Mouse (Mus musculus): ENCODE results near the gene Bicra. TPM values are rescaled to one million over a fixed set of nuclear protein-coding genes. Genes with fewer than 3 reads are reported as not detected.

The Bicra gene
- total RNA-seq, 2 experiments from 2014 or later, result 20.8 to 22.8 TPM

GRCm38 (mm10) chr7:16024603-16025222, 23.0 kb downstream of the Bicra start:
- DNase-seq (ENCODE audit: low spot score in 2 of 2), result no peak
- Histone ChIP-seq H3K27ac (no peak overlapping the region), H3K4me3 (no peak overlapping the region)
- TF ChIP-seq CTCF (conservative IDR thresholded peaks at IDR 0.05), result no peak

- no peak for DNase-seq (ENCODE audit: low spot score in 2 of 2)
- peak overlapping the region; percentile 44 for H3K27ac ChIP-seq
- H3K4me3 ChIP-seq, result no peak overlapping the region
- TF ChIP-seq CTCF (conservative IDR thresholded peaks at IDR 0.05), result no peak
These were observed 28.2 kb downstream of the Bicra start for GRCm38 (mm10) chr7:16019256-16020094.

DNA sequence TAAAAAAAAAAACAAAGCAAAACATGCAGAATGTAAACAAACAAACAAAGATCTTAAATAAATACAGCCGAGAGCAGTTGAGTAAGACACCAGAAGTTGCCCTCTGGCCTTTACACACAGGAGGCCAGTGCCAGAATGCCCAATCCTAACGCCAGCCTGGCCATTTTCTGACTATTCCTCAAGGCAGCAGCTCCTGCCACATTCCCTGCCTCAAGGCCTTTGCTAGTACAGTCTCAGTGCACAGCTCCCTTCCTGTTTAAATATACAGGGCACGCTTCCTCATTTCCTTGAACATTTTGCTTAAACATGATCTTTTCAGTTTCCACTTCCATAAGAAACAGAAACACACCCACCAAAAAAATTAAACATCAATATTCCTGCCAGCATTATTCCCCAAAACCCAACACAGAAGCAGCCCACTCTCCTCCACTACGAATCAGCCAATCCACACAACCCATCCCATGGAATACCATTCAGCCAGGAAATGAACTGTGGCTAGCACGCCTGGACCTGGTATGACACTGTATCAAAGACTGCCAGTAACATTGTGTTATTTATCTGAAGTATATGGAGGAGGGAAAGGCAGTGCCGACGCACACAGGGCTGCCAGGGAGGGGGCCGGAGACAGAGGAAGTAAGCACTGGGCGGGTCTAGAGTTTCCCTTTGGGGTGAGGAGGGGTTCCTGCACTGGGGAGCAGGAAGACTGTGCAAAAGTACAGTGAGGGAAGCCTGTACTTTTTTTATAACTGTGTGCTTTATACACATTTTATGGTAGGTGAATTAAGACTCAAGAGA, 29.5 kb downstream of the Bicra start:
- H3K27ac ChIP-seq, result peak overlapping the region; percentile 72; the same call in 1 of the 2 replicates
- no peak for TF ChIP-seq CTCF (conservative IDR thresholded peaks at IDR 0.05)
- DNase-seq (ENCODE audit: low spot score in 2 of 2), result no peak
- H3K4me3 ChIP-seq, result no peak overlapping the region

GRCm38 (mm10) chr7:16015384-16015783, 32.3 kb downstream of the Bicra start:
- no peak for TF ChIP-seq CTCF (conservative IDR thresholded peaks at IDR 0.05)
- DNase-seq (ENCODE audit: low spot score in 2 of 2), result no peak
- H3K27ac ChIP-seq, result 0 out of 2 replicates have a peak overlapping the region, but pooled peaks have one; percentile 20
- no peak overlapping the region for H3K4me3 ChIP-seq

DNA sequence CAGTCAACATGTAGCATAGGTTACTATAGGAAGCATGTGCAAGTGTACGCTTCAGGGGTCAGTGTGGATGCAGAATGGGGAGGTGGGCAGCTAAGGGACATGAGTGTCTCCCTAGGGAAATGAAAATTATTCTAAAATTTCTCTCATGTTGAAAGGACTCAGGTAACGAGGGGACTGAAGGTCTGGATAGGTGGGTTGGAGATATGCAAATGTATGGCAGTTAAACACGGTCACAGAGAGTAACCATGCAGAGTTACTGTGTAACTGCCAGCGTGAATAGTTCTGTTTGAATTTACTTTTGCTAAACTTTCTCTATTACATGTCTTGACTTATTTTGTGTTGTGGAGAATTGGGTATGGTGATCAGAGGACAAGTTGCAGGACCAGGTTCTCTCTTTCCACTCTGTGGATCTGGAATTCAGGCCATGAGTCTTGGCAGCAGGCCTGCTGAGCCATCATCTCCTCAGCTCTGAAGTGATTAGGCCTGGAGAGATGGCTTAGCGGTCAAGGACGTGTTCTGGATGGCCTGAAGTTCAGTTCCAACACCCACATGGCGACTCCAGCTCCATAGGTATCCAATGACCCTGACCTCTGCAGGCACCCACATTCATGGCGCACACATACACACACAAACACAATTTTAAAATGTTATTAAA, 33.1 kb downstream of the Bicra start:
- DNase-seq (ENCODE audit: low spot score in 2 of 2), result no peak
- H3K27ac ChIP-seq, result no peak overlapping the region
- no peak for TF ChIP-seq CTCF (conservative IDR thresholded peaks at IDR 0.05)
- no peak overlapping the region for H3K4me3 ChIP-seq

DNA sequence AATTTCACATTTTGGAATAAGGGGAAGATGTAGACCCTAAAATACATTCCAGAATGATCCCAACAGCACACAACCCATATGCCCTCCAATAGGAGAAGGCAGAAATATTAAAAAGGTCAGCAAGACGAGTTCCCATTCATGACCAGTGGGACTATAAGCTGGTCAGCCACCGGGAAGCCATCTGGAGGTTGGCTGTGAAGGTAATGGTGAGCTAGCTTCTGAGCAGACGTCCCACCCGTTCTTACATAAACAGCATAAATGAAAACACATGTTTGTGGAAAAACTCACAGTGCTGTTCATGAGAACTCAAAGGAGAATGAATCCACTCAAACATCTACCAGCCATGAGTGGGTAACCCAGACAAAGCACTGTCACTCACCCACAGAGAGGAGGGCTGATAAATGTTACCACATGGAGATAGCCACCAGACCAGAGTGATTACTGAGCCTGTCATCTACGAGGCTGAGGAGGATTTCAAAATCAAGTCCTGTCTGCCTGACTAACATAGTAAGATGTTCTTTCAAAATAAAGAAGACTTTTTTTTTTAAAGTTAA, 33.9 kb downstream of the Bicra start:
- H3K4me3 ChIP-seq, result no peak overlapping the region
- no peak for TF ChIP-seq CTCF (conservative IDR thresholded peaks at IDR 0.05)
- H3K27ac ChIP-seq, result no peak overlapping the region
- DNase-seq (ENCODE audit: low spot score in 2 of 2), result no peak

GRCm38 (mm10) chr7:16012576-16013263, 35.0 kb downstream of the Bicra start:
- no peak overlapping the region for H3K4me3 ChIP-seq
- no peak overlapping the region for H3K27ac ChIP-seq
- peak; percentile 79 for TF ChIP-seq CTCF (conservative IDR thresholded peaks at IDR 0.05)
- DNase-seq (ENCODE audit: low spot score in 2 of 2), result no peak

DNA sequence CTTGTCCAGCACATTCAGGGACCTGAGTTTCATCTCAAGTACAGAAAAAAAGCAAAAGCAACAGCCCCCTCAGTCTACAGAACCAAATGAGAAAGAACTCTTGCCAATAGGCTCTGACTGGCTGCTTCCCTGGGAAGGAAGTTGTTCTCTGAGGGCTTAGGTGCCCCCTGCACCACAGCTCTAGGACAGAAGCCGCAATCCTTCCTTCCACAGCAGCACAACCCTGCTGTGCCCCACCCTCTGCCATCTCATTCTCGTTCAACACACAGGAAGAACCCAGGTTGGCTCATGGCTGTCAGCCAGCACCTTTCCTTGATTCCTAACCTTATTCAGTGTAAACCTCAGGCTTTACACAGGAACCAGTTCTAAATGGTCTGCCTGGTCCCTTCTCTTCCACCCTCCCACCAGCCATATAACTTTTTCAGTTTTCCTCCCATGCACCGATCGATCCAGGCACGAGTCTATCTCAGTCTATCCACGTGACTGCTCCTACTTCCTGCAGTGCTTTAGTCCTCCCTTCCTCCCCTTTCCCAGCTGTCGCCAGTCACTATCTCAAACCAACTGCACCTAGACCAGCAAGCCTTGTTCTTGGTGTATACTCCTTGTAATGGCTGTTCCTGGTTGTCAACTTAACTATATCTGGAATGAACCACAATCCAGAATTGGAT, 36.2 kb downstream of the Bicra start:
- TF ChIP-seq CTCF (conservative IDR thresholded peaks at IDR 0.05), result no peak
- H3K4me3 ChIP-seq, result no peak overlapping the region
- H3K27ac ChIP-seq, result no peak overlapping the region
- no peak for DNase-seq (ENCODE audit: low spot score in 2 of 2)

DNA sequence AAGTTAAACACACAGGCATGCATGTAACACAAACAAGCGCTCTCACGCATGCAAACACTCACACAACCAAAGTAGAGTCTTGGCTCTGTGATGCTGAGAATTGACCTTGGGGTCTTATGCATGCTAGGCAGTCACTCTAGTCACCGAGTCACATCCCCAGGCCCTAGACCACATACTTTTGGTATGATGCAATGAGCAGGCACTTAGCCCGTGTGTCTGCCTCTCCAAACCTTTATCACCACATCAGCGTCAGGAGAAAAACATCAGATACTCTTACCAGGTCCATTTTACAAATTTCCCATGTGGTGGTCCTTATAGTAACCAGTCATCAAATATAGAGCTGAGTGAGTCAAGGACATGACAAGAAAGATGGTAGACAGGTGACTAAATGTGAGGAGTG, 37.1 kb downstream of the Bicra start:
- H3K27ac ChIP-seq, result no peak overlapping the region
- no peak for TF ChIP-seq CTCF (conservative IDR thresholded peaks at IDR 0.05)
- H3K4me3 ChIP-seq, result no peak overlapping the region
- no peak for DNase-seq (ENCODE audit: low spot score in 2 of 2)

DNA sequence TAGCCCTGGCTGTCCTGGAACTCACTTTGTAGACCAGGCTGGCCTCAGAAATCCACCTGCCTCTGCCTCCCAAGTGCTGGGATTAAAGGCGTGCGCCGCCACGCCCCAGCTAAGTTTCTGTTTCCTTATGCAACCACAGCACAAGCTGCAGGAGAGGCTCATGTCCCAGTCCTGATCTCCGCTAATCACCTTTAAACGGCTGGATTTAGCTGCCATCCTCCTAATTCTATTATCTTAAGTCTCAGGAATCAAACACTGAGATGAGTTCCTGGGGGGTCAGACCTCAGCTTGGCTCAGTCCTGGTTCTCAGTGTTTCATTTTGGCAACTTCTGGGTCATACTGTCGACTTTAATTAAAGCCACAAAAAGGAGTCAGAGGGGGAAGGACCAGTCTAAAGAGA, 38.1 kb downstream of the Bicra start:
- no peak for DNase-seq (ENCODE audit: low spot score in 2 of 2)
- no peak overlapping the region for H3K4me3 ChIP-seq
- H3K27ac ChIP-seq, result no peak overlapping the region
- TF ChIP-seq CTCF (conservative IDR thresholded peaks at IDR 0.05), result no peak

DNA sequence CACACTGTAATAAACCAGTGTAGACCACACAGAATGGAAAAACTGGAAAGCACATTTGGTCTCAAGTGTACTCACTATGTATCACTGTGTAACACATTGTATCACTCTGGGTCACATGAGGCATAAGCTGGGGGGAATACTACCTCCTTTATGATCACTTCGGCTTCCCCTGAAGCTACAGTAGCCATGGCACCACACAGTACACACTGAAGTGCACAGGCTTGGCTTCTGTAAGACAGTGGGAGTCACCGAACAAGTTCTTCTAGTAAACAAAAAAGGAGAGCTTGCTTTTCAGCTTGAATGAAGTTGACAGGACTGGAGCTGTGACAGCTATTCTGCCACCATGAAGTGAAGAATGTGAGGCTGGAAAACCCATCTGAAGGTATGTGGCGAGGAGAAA, 42.7 kb downstream of the Bicra start:
- Histone ChIP-seq H3K27ac (peak overlapping the region; percentile 62), H3K4me3 (no peak overlapping the region)
- DNase-seq (ENCODE audit: low spot score in 2 of 2), result no peak
- no peak for TF ChIP-seq CTCF (conservative IDR thresholded peaks at IDR 0.05)

Measured in layer of hippocampus, adult 2 months (tissue).